Mouse (Mus musculus): ENCODE results near the gene Nktr. TPM values are rescaled to one million over a fixed set of nuclear protein-coding genes. Genes with fewer than 3 reads are reported as not detected.

The Nktr gene
- polyA plus RNA-seq, 1 experiment from 2014 or later = 69.0 TPM

- H3K4me3 ChIP-seq (replicated peaks) = no peak overlapping the region
- ATAC-seq = no peak
- H3K36me3 ChIP-seq = peaks cover 77% of the 10 kb centered on the region
- peaks cover 13% of the 10 kb centered on the region for H3K4me1 ChIP-seq (replicated peaks)
- WGBS = 82% methylated on average over 7 of the region's 7 CpGs
- no peaks in the 10 kb centered on the region for H3K27me3 ChIP-seq
- no peak overlapping the region for H3K4me2 ChIP-seq (replicated peaks)
- H3K9me3 ChIP-seq = no peaks in the 10 kb centered on the region
- H3K27ac ChIP-seq = no peak overlapping the region
- H3K9ac ChIP-seq (replicated peaks) = no peak overlapping the region
Observed at GRCm38 (mm10) chr9:121684702-121685101, 34.3 kb upstream of the Nktr start.

GRCm38 (mm10) chr9:121690200-121690651 lies 28.7 kb upstream of the Nktr start:
- no peaks in the 10 kb centered on the region for H3K9me3 ChIP-seq
- no peaks in the 10 kb centered on the region for H3K27me3 ChIP-seq
- 28% methylated on average over 15 of the region's 15 CpGs for WGBS
- peak overlapping the region; percentile 48 for H3K4me2 ChIP-seq (replicated peaks)
- peak overlapping the region; percentile 24; the same call in 1 of the 2 replicates for H3K9ac ChIP-seq (replicated peaks)
- H3K27ac ChIP-seq = peak overlapping the region; percentile 88
- peak overlapping the region; percentile 8; the same call in 1 of the 2 replicates for H3K4me3 ChIP-seq (replicated peaks)
- peak; percentile 93 for ATAC-seq
- H3K36me3 ChIP-seq = peaks cover 68% of the 10 kb centered on the region
- peaks cover 29% of the 10 kb centered on the region for H3K4me1 ChIP-seq (replicated peaks)

GRCm38 (mm10) chr9:121690734-121691133 lies 28.2 kb upstream of the Nktr start:
- peak overlapping the region; percentile 88 for H3K27ac ChIP-seq
- H3K4me2 ChIP-seq (replicated peaks) = peak overlapping the region; percentile 48
- WGBS = 74% methylated on average over 7 of the region's 7 CpGs
- H3K9me3 ChIP-seq = no peaks in the 10 kb centered on the region
- H3K4me3 ChIP-seq (replicated peaks) = no peak overlapping the region
- peaks cover 68% of the 10 kb centered on the region for H3K36me3 ChIP-seq
- peaks cover 29% of the 10 kb centered on the region for H3K4me1 ChIP-seq (replicated peaks)
- peak; percentile 70 for ATAC-seq
- H3K9ac ChIP-seq (replicated peaks) = 0 out of 2 replicates have a peak overlapping the region, but pooled peaks have one; percentile 0
- H3K27me3 ChIP-seq = no peaks in the 10 kb centered on the region

DNA sequence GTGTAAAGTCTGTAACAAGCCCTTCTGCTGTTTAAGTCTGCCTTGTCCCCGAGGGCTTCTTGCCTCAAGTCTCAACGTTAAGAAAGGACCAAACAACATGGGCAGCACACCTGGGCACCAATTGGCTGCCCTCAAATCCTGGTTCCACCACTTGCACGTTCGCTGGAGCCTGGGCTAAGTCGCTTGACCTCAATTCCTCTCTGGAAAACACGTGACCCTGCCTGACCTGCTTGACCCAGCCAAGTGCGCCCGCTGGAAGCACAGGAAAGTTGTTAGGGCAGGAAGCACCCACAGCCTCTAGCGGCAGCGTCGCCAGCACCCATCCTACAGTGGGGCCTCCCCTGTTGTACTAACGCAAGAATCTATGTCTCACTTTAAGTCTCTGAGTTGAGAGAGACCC lies 24.2 kb upstream of the Nktr start:
- Histone ChIP-seq H3K9ac (replicated peaks) (no peak overlapping the region), H3K36me3 (peaks cover 64% of the 10 kb centered on the region)

DNA sequence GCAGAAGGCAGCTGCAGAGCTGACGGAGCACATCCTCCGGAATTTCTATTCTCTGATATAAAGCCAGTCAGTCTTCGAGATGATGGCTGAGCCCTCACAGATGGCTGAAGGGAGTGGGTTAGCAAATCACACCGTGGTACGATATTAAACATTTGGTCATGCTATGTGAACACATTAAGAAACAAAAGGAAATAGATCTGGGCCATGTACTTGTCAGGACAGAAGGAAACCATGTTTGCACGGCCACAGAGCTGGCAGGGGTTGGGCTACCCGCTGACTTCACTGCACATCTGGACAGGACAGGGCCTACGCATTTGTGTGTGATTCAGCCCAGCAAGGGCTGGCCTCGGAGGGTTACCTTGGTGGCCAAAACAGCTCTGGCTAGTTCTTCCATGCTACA lies 22.3 kb upstream of the Nktr start:
- Histone ChIP-seq H3K27ac (no peak overlapping the region), H3K4me3 (replicated peaks) (no peak overlapping the region), H3K9ac (replicated peaks) (no peak overlapping the region), H3K4me2 (replicated peaks) (no peak overlapping the region), H3K27me3 (no peaks in the 10 kb centered on the region), H3K36me3 (peaks cover 70% of the 10 kb centered on the region), H3K4me1 (replicated peaks) (peaks cover 1% of the 10 kb centered on the region), H3K9me3 (no peaks in the 10 kb centered on the region; the same call in 1 of the 2 replicates)
- no peak for ATAC-seq
- 93% methylated on average over 9 of the region's 9 CpGs for WGBS

More for the DNA sequence above, 24.2 kb upstream of the Nktr start:
- WGBS = 84% methylated on average over 12 of the region's 12 CpGs
- H3K4me1 ChIP-seq (replicated peaks) = peaks cover 20% of the 10 kb centered on the region
- H3K4me3 ChIP-seq (replicated peaks) = no peak overlapping the region
- no peaks in the 10 kb centered on the region; the same call in 1 of the 2 replicates for H3K9me3 ChIP-seq
- ATAC-seq = no peak
- no peaks in the 10 kb centered on the region for H3K27me3 ChIP-seq
- H3K4me2 ChIP-seq (replicated peaks) = no peak overlapping the region
- H3K27ac ChIP-seq = no peak overlapping the region

- Histone ChIP-seq H3K4me2 (replicated peaks) (no peak overlapping the region), H3K4me3 (replicated peaks) (no peak overlapping the region), H3K9ac (replicated peaks) (no peak overlapping the region), H3K27me3 (no peaks in the 10 kb centered on the region), H3K27ac (no peak overlapping the region), H3K36me3 (peaks cover 65% of the 10 kb centered on the region), H3K4me1 (replicated peaks) (peaks cover 2% of the 10 kb centered on the region), H3K9me3 (no peaks in the 10 kb centered on the region; the same call in 1 of the 2 replicates)
- 96% methylated on average over 1 of the region's 1 CpGs for WGBS
- peak; percentile 70 for ATAC-seq
Observed at GRCm38 (mm10) chr9:121697150-121698049, 21.6 kb upstream of the Nktr start.

- H3K36me3 ChIP-seq = peaks cover 13% of the 10 kb centered on the region
- peaks cover 32% of the 10 kb centered on the region for H3K4me1 ChIP-seq (replicated peaks)
- H3K4me3 ChIP-seq (replicated peaks) = peak overlapping the region; percentile 83
- H3K9me3 ChIP-seq = no peaks in the 10 kb centered on the region
- peak overlapping the region; percentile 86 for H3K9ac ChIP-seq (replicated peaks)
- peak overlapping the region; percentile 95 for H3K4me2 ChIP-seq (replicated peaks)
- ATAC-seq = 0 out of 2 replicates have a peak, but pooled peaks have one; percentile 1
- 37% methylated on average over 11 of the region's 11 CpGs for WGBS
- no peaks in the 10 kb centered on the region; the same call in 1 of the 2 replicates for H3K27me3 ChIP-seq
- peak overlapping the region; percentile 81; the same call in 1 of the 2 replicates for H3K27ac ChIP-seq
Observed at GRCm38 (mm10) chr9:121704261-121704645, 14.7 kb upstream of the Nktr start.

DNA sequence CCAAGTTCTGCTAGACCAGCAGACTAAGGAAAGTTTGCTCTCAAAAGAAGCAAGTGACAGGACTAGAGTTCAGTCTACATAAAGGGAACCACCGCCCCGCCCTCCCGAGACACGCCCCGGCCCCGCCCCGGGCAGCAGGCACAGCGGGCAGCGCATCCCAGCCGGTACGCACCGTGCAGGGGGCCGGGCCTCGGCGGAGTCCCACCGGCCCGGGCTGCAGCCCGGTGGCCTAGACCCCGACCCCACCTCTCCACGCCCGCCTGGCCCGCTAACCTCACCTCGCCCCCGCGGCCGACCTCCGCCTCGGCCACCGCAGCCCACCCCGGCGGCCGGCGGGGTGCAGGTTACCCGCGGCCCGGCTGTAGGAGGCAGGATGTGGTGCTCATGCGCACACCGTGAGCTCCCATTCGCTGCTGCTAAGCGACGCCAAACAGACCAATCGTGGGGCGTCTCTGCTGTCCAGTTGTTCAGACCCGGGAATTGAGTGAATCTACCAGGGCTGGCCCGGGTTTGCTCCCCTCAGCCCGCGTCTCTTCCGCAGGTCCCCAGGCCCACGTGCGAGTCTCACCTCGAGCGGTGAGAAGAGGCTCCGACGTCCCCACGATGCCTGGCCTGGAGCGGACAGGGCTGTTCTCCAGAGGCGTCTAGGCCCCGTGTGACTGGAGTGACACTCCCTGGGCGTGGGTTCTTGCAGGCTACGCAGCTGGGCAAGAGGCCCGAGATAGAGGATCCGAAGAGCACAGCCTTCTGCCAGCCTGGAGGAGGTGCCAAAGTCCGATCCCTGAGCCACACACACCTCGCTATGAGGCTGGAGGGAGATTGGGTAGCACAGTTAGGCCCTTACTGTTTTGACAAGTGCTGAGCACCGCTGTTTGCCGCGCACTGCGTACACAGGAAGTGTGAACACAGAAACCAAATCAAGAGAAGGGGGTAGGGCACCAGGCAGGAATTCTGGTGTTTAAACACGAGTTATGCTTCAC lies 14.0 kb upstream of the Nktr start, which contains the start of gene Sec22c:
Gene Sec22c (minus strand): TSS at position 845 of the 980 bp plus-strand sequence.
- peak; percentile 97 for ATAC-seq
- Histone ChIP-seq H3K4me1 (replicated peaks) (peaks cover 32% of the 10 kb centered on the region), H3K9ac (replicated peaks) (peak within 1 kb of the TSS; percentile 86), H3K9me3 (no peaks in the 10 kb centered on the region), H3K4me2 (replicated peaks) (peak within 1 kb of the TSS; percentile 95), H3K27ac (peak within 1 kb of the TSS; percentile 81), H3K27me3 (no peaks in the 10 kb centered on the region; the same call in 1 of the 2 replicates), H3K4me3 (replicated peaks) (peak within 1 kb of the TSS; percentile 83), H3K36me3 (peaks cover 6% of the 10 kb centered on the region)
- 1% methylated on average over 59 of the region's 69 CpGs for WGBS

GRCm38 (mm10) chr9:121706029-121706675 lies 12.8 kb upstream of the Nktr start:
- Histone ChIP-seq H3K9ac (replicated peaks) (no peak overlapping the region), H3K36me3 (no peaks in the 10 kb centered on the region), H3K9me3 (no peaks in the 10 kb centered on the region), H3K4me2 (replicated peaks) (no peak overlapping the region), H3K4me3 (replicated peaks) (no peak overlapping the region), H3K27me3 (no peaks in the 10 kb centered on the region; the same call in 1 of the 2 replicates), H3K27ac (no peak overlapping the region), H3K4me1 (replicated peaks) (peaks cover 37% of the 10 kb centered on the region)
- ATAC-seq = no peak
- 76% methylated on average over 6 of the region's 6 CpGs for WGBS

DNA sequence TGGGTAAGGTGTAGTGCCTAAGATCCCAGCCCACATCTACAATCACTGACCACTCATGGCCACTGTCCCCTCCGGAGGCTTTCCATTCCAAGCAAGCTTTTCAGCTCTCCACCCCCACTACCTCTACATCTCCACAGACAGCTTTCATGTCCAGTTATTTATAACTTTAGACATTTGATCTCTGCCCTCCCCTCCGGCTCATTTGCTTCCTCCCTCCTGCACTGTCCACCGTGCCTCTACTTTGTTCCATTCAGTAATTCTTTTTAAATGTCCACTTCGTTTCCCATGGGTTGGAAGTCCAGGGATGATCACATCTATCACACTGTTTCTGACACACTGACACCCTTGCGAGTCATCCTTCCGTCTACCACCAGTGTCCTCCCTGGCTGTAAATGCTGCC lies 11.2 kb upstream of the Nktr start:
- Histone ChIP-seq H3K9ac (replicated peaks) (no peak overlapping the region), H3K36me3 (peaks cover 3% of the 10 kb centered on the region; the same call in 1 of the 2 replicates), H3K4me1 (replicated peaks) (peaks cover 44% of the 10 kb centered on the region), H3K27me3 (no peaks in the 10 kb centered on the region; the same call in 1 of the 2 replicates), H3K27ac (no peak overlapping the region), H3K4me2 (replicated peaks) (no peak overlapping the region), H3K4me3 (replicated peaks) (no peak overlapping the region), H3K9me3 (no peaks in the 10 kb centered on the region)
- ATAC-seq = no peak
- WGBS = 75% methylated on average over 6 of the region's 6 CpGs

Data from midbrain, embryonic 13.5 days (tissue).